Mouse (Mus musculus) Muller cell, postnatal 12 days (primary cell): ENCODE data around the gene Nxpe4.
"Not testable (repeated sequence)": the region's sequence is repeated elsewhere in the genome, so short reads cannot be mapped to it uniquely, and the experiment has no call there.

Experiments
- DNase-seq: peaks from one replicate; pipeline ENCODE4 v3.0.0-alpha.2; 2015; ENCODE audit errors: inconsistent ontology term

The Nxpe4 gene

DNA sequence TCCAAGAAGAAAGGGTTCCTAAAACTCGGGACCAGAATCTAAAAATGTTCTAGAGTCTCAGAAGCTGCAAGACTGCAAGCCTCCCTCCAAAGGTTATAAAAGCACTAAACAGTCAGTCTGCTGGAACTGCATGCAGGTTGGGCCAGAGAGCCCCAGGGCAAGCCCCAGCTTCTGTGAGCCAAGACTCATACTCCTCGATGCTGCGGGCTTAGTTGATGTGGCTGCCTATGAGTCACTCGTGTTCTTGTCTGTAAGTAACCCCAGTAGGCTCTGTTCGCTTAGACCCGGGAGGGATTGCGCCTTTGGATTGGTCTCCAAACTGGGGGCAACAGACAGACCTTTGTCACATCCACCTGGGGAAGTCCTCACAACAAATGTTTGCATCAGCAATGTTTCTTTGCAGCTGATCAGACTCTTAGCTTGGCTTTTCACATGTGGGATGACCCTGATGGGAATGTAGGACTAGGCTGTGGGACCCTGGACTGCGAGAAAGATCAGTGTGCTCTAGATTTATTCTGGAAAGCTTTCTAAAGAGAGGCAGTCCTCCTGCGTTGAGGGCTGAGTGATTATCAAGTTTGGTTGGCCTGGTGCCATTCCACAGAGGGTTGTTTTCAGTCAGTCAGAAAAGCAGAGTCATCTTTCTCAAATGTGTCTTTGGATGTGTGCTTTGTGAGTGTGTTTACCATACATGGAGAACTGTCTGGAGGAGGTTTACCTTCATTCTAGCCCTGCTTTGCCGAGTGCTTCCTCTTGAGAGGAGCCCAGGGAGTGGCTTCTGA, 245.9 kb downstream of the Nxpe4 start:
- DNase-seq, result peak; percentile 16

DNA sequence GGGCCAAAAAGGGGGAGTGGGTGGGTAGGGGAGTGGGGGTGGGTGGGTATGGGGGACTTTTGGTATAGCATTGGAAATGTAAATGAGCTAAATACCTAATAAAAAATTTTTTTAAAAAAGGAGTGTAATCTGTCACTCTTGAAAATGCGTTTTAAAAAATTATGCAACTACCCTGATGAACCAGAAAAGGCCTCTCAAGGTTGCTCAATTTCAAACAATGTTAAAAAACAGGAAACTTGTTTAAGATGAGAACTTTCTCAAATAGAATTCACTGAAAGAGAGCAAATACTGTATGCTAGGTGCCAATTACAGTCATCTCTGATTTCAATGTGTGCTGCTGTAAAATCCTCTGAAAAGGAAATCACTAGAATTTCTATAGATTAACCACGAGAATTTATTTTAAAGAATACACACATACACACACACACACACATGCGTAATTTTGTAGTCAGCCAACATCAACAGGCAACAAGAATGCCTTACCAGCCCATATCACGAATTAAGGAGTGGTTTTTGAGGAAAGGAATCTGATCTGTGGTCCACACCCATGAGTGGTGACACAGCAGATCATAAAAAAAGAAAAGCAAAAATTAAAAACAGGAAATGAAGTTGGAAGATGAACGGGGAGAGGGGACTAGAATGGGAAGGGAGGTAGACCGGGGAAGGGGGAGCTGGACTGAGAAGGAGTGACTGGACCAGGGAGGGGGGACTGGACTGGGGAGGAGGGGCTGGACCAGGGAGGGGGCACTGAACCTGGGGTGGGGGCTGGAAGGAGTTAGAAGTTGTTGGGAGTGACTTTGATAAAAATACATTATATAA, 248.6 kb downstream of the Nxpe4 start:
- no peak for DNase-seq

DNA sequence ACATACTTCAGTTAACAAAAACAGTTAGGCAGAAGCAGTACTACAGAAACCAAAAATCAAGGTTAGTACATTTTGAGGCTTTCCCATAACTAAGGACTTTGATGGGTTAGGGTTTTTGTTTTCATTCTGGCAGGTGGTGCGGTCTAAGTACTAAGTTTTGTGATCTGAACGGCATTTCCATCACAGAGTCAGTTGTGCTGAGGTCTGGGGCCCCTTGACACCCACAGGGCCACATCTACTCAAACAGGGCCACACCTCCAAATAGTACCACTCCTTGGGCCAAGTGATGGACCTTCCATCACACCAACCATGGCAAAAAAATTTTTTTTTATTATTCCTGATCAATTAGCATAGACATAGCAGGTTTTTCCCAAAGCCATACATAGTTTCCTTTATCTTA, 251.8 kb downstream of the Nxpe4 start:
- DNase-seq, result no peak

GRCm38 (mm10) chr9:48417366-48417765, 255.5 kb downstream of the Nxpe4 start:
- not testable (repeated sequence) for DNase-seq

DNA sequence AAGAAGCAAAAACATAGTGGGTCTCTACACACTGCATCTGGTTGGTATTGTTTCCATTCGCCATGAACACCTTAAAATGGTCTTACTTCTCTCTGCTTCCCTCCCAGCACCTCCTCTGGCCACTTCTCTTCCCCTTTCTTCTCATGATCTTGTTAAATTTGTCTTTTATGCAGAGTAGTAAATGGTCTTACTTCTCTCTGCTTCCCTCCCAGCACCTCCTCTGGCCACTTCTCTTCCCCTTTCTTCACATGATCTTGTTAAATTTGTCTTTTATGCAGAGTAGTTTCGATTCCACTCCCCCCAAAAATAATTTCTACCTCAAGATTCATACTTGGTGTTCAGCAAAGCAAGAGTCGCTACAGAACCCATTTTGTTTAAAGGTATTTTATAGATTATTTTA, 256.2 kb downstream of the Nxpe4 start:
- no peak for DNase-seq

DNA sequence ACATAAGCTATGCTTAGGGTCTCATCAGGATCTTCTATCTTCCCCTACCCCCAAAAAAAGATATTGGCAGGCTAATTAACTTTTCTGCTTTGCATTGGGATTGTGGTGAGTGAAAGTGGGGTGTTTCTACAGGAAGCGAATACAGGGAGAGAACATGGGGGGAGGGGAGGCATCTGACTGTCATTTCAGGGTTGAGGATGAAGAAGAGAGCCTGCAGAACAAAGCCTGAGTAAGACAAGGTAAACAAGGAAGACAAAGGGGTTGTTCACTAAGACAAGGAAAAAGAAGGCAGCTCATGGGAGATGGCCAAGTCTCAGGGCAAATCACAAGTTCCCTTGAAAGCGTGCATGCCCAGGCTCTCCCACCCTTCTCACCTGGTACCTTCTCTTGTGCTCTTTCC, 256.6 kb downstream of the Nxpe4 start:
- no peak for DNase-seq

DNA sequence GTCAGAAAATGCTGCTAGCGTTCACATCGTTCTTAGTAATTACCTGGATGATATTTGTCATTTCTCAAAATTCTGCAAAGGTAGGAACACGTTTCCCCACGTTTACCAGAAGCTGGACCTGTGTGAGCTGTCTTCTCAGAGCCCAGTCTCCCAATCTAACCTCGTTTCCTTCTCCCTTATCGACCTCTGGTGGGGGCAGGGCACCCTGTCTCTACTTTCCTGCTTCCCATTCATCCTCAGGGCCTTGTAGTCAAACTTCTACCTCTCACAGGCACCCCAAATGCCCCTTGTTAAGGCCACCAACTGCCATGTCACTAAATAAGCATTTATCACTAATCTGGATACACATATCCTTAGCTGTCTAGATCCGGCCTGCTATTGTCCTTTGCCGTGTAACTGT, 257.0 kb downstream of the Nxpe4 start:
- DNase-seq, result no peak

- DNase-seq, result no peak
These were observed 258.6 kb downstream of the Nxpe4 start for GRCm38 (mm10) chr9:48420437-48420836.

DNA sequence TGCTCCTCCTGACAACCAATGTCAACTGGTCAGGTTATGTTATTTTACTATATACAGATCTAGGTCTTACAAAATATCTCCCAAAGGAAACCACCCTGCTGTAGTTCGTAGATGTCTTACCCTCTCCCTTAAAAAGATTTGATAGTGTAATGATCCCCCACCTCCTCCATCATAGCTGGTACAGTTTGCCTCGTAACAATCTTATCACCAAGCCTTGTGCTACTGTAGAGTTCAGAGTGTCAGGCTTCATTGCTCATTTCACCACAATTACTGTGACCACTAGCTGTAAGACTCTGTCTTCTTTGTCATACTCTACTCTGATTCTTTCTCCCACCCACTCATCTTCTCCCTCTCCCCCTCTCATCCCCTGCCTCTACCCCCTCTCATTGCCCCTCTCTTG, 259.2 kb downstream of the Nxpe4 start:
- DNase-seq, result no peak

- no peak for DNase-seq
These were observed 259.7 kb downstream of the Nxpe4 start for GRCm38 (mm10) chr9:48421561-48421960.

- no peak for DNase-seq
These were observed 260.6 kb downstream of the Nxpe4 start for GRCm38 (mm10) chr9:48422382-48422781.

- no peak for DNase-seq
These were observed 261.4 kb downstream of the Nxpe4 start for GRCm38 (mm10) chr9:48423256-48423655.

DNA sequence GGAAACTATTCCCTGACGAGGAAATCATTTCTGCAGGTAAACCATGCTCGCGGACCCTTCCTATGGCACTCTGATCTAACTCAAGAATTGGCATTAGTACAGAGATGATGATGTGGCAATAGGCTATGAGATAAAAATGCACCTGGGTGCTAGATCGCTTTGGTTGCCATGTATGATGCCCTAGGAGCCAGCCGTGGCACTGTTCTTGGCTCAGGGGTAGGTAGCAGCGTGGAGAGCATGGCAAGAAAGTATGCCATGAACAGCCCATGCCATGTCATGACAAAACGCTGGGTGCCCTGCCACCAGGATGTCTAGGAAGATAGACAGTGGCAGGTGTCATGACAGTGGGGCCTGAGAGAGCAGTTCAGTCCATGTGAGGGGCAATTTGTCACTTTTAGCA, 265.4 kb downstream of the Nxpe4 start:
- no peak for DNase-seq

DNA sequence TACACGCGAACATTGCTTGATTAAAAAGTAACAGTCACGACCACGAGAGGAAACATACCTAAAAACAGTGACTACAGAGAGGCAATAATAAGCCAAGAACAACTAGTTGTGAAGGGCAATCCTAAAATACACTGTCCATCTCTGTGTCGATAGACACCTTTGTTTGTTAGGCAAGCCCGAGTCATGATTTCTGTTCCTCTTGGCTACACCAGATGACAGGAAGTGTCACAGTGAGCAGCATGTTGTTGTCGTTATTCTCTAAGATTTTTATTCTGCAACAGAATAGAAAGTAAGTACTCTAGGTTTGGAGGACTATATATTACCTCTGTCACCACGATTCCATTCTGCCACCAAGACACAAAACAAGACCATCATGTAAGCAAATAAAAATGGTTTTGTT, 270.6 kb downstream of the Nxpe4 start:
- DNase-seq, result no peak

GRCm38 (mm10) chr9:48443873-48444272, 282.1 kb downstream of the Nxpe4 start:
- peak; percentile 7 for DNase-seq

DNA sequence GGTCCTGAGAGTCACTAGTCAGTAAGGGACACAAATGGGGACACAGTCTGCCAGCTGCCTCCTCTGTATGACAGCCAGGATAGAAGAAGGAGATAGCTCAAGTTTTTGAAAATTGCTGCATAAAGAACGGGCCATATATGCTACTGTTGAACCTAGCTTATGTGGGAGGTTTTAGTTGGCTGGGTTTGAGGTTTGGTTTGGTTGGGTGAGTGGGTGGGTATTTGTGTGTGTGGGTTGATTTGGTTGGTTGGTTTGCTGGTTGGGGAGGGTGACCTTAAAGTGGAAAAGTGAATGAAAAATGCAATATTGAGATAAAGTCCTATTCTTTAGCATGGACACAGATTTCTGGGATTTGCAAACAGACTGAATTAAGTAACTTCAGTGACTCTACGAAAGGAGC, 283.0 kb downstream of the Nxpe4 start:
- DNase-seq, result no peak

GRCm38 (mm10) chr9:48447783-48448209, 286.0 kb downstream of the Nxpe4 start:
- DNase-seq, result peak; percentile 6
